8 mouse cellular contexts compared by ENCODE assay signal in genomic region chr9:72666352-72667021, GRCm38 (mm10). TPM values are rescaled to one million over a fixed set of nuclear protein-coding genes. Genes with fewer than 3 reads are reported as not detected.
DNase-seq lines count a peak whose midpoint lies in the region; ATAC-seq and TF ChIP-seq lines count a peak whose summit lies in the region.
"Not testable (repeated sequence)": the region's sequence is repeated elsewhere in the genome, so short reads cannot be mapped to it uniquely, and the experiment has no call there.

No protein-coding gene starts in this region.

- H3K4me2 ChIP-seq in embryonic facial prominence, embryonic 14.5 days (ENCODE audit: low read depth, low read length), result 0 out of 2 replicates have a peak overlapping the region, but pooled peaks have one; percentile 94
- H3K4me2 ChIP-seq in heart, embryonic 14.5 days (ENCODE audit: low read length), result peak overlapping the region; percentile 85; the same call in 1 of the 2 replicates
- H3K4me2 ChIP-seq in kidney, embryonic 15.5 days, result not testable (repeated sequence)
- 0 out of 2 replicates have a peak overlapping the region, but pooled peaks have one; percentile 72 for H3K4me2 ChIP-seq in limb, embryonic 15.5 days
- H3K4me2 ChIP-seq in lung, embryonic 15.5 days, result peak overlapping the region; percentile 84; the same call in 1 of the 2 replicates
- H3K4me2 ChIP-seq in stomach, embryonic 16.5 days (ENCODE audit: low read depth, low read length), result peak overlapping the region; percentile 24; the same call in 1 of the 2 replicates

- 73% methylated on average over 6 of the region's 8 CpGs for WGBS in embryonic facial prominence, embryonic 14.5 days
- WGBS in heart, embryonic 14.5 days, result 61% methylated on average over 6 of the region's 8 CpGs
- 78% methylated on average over 7 of the region's 8 CpGs for WGBS in kidney, embryonic 15.5 days
- WGBS in limb, embryonic 15.5 days, result 67% methylated on average over 8 of the region's 8 CpGs
- 64% methylated on average over 7 of the region's 8 CpGs for WGBS in lung, embryonic 15.5 days
- WGBS in stomach, embryonic 16.5 days, result 75% methylated on average over 6 of the region's 8 CpGs

- not testable (repeated sequence) for H3K9me3 ChIP-seq in ES-E14 (ENCODE audit: control insufficient read depth, insufficient read depth, low read depth, low read length); embryonic facial prominence, embryonic 14.5 days (ENCODE audit: control insufficient read depth, low read length); heart, embryonic 14.5 days (ENCODE audit: control insufficient read depth, low read length); kidney, embryonic 15.5 days (replicated peaks); limb, embryonic 15.5 days; lung, embryonic 15.5 days; stomach, embryonic 16.5 days (replicated peaks; ENCODE audit: control insufficient read depth, low read length)

- H3K27me3 ChIP-seq in embryonic facial prominence, embryonic 14.5 days (replicated peaks; ENCODE audit: control insufficient read depth, insufficient read depth, low read length); heart, embryonic 14.5 days (ENCODE audit: control insufficient read depth, insufficient read depth, low read length); kidney, embryonic 15.5 days; limb, embryonic 15.5 days; lung, embryonic 15.5 days; stomach, embryonic 16.5 days (ENCODE audit: control insufficient read depth, insufficient read depth, low read length): not testable (repeated sequence)

- H3K9ac ChIP-seq in ES-E14 (ENCODE audit: insufficient read depth, low read depth, low read length, poor library complexity, severe bottlenecking); embryonic facial prominence, embryonic 14.5 days (ENCODE audit: low read depth, low read length); kidney, embryonic 15.5 days; limb, embryonic 15.5 days; lung, embryonic 15.5 days; stomach, embryonic 16.5 days (ENCODE audit: low read length): not testable (repeated sequence)
- H3K9ac ChIP-seq in heart, embryonic 14.5 days (ENCODE audit: low read length), result peak overlapping the region; percentile 27; the same call in 1 of the 2 replicates

- peak overlapping the region in 1 of 2 experiments; percentile 36; a peak in 1 of 4 replicates for H3K4me3 ChIP-seq in ES-E14 (ENCODE audit: insufficient read depth in 1 of 2, low read depth in 1 of 2, low read length in 2 of 2, poor library complexity in 1 of 2, severe bottlenecking in 1 of 2)
- 0 out of 2 replicates have a peak overlapping the region, but pooled peaks have one; percentile 1 for H3K4me3 ChIP-seq in embryonic facial prominence, embryonic 14.5 days (ENCODE audit: low read depth, low read length)
- peak overlapping the region; percentile 95; the same call in 1 of the 2 replicates for H3K4me3 ChIP-seq in gastrocnemius, adult 2 months
- not testable (repeated sequence) for H3K4me3 ChIP-seq in heart, embryonic 14.5 days (ENCODE audit: control insufficient read depth in 1 of 2, insufficient read depth in 1 of 2, low read depth in 1 of 2, low read length in 2 of 2); kidney, embryonic 15.5 days (replicated peaks); limb, embryonic 15.5 days; lung, embryonic 15.5 days; stomach, embryonic 16.5 days (replicated peaks; ENCODE audit: low read length)

- not testable (repeated sequence) for ATAC-seq in embryonic facial prominence, embryonic 14.5 days (ENCODE audit: low read depth); heart, embryonic 14.5 days (ENCODE audit: insufficient number of reproducible peaks, insufficient read depth, low FRiP score, low read depth); kidney, embryonic 15.5 days (replicated peaks; ENCODE audit: low FRiP score); limb, embryonic 15.5 days (ENCODE audit: insufficient number of reproducible peaks, low FRiP score, low TSS enrichment, low read depth); lung, embryonic 15.5 days (ENCODE audit: borderline replicate concordance, extremely low read depth, low FRiP score, low TSS enrichment); stomach, embryonic 16.5 days (ENCODE audit: insufficient read depth, low FRiP score)

- intact Hi-C loops in gastrocnemius, adult 2 months (cut with DNase I), result loop anchor here (10.0 kb wide), 1 partner anchor 212 kb away; no protein-coding TSS in a partner anchor

- H3K4me1 ChIP-seq in ES-E14 (ENCODE audit: control insufficient read depth in 2 of 2, insufficient read depth in 2 of 2, low read length in 2 of 2, poor library complexity in 1 of 2), result not testable (repeated sequence)
- peaks cover 25% of the 10 kb centered on the region for H3K4me1 ChIP-seq in embryonic facial prominence, embryonic 14.5 days (ENCODE audit: control insufficient read depth, insufficient read depth, low read length)
- peaks cover 3 to 47% of the 10 kb centered on the region in 2 experiments for H3K4me1 ChIP-seq in heart, embryonic 14.5 days (ENCODE audit: control insufficient read depth in 2 of 2, insufficient read depth in 2 of 2, low read length in 2 of 2)
- H3K4me1 ChIP-seq in kidney, embryonic 15.5 days, result peaks cover 46% of the 10 kb centered on the region
- peaks cover 50% of the 10 kb centered on the region for H3K4me1 ChIP-seq in limb, embryonic 15.5 days
- peaks cover 45% of the 10 kb centered on the region for H3K4me1 ChIP-seq in lung, embryonic 15.5 days
- H3K4me1 ChIP-seq in stomach, embryonic 16.5 days (ENCODE audit: control insufficient read depth, insufficient read depth, low read length), result peaks cover 28% of the 10 kb centered on the region

- not testable (repeated sequence) for TF ChIP-seq CTCF in gastrocnemius, adult 2 months (IDR thresholded peaks at IDR 0.05)

- H3K36me3 ChIP-seq in ES-E14 (ENCODE audit: control insufficient read depth, insufficient read depth, low read length, poor library complexity, severe bottlenecking), result peaks cover 36% of the 10 kb centered on the region
- H3K36me3 ChIP-seq in embryonic facial prominence, embryonic 14.5 days (ENCODE audit: control insufficient read depth, insufficient read depth, low read length), result peaks cover 64% of the 10 kb centered on the region
- peaks cover 78% of the 10 kb centered on the region for H3K36me3 ChIP-seq in heart, embryonic 14.5 days (ENCODE audit: control insufficient read depth, insufficient read depth, low read length)
- peaks cover 61% of the 10 kb centered on the region for H3K36me3 ChIP-seq in kidney, embryonic 15.5 days
- peaks cover 43% of the 10 kb centered on the region for H3K36me3 ChIP-seq in limb, embryonic 15.5 days
- H3K36me3 ChIP-seq in lung, embryonic 15.5 days, result peaks cover 51% of the 10 kb centered on the region
- H3K36me3 ChIP-seq in stomach, embryonic 16.5 days (ENCODE audit: control insufficient read depth, insufficient read depth, low read length), result not testable (repeated sequence)

- H3K27ac ChIP-seq in ES-E14 (ENCODE audit: insufficient read depth, low read depth, low read length, poor library complexity, severe bottlenecking), result peak overlapping the region; percentile 30; the same call in 1 of the 2 replicates
- H3K27ac ChIP-seq in embryonic facial prominence, embryonic 14.5 days (replicated peaks; ENCODE audit: low read depth, low read length); heart, embryonic 14.5 days (replicated peaks in 1 of 2; ENCODE audit: control insufficient read depth in 1 of 2, insufficient read depth in 1 of 2, low read depth in 2 of 2, low read length in 2 of 2); limb, embryonic 15.5 days; lung, embryonic 15.5 days; stomach, embryonic 16.5 days (ENCODE audit: low read length): not testable (repeated sequence)
- peak overlapping the region; percentile 100; the same call in 1 of the 2 replicates for H3K27ac ChIP-seq in gastrocnemius, adult 2 months
- peak overlapping the region; percentile 39; the same call in 1 of the 2 replicates for H3K27ac ChIP-seq in kidney, embryonic 15.5 days

- in situ Hi-C loops in ES-E14 (cut with MboI; ENCODE audit: low sequenced_read_pairs in 2 of 2, unreplicated experiment in 2 of 2), result not testable (repeated sequence)

- not testable (repeated sequence) for DNase-seq in ES-E14 (ENCODE audit: low read depth, low spot score); embryonic facial prominence, embryonic 14.5 days (ENCODE audit: low spot score); gastrocnemius, adult 2 months

TF ChIP-seq in ES-E14, 5 proteins besides CTCF, POLR2A, EP300 and RAD21:
- peak; percentile 77 for TF ChIP-seq ZNF384 (IDR thresholded peaks at IDR 0.05; ENCODE audit: low read depth, low read length)

RNA-seq across cellular contexts. Expression of gene Nedd4, which starts 4.3 kb away (rescaled TPM):
- 302 and 324 TPM in 2 replicates for total RNA-seq in ES-E14 (2012; rRNA removed)
- 649 and 733 TPM in 2 replicates for polyA plus RNA-seq in embryonic facial prominence, embryonic 14.5 days (2014; fragmentation: Nextera tagmentation; extraction: Ambion mirVana)
- total RNA-seq in gastrocnemius, adult 2 months (2021), result 100 to 1,000 TPM; 273 to 325 TPM
- polyA plus RNA-seq in heart, embryonic 14.5 days (2014; fragmentation: Nextera tagmentation; extraction: Ambion mirVana), result 612 and 625 TPM in 2 replicates
- polyA plus RNA-seq in kidney, embryonic 15.5 days (2015; fragmentation: Nextera tagmentation; extraction: Ambion mirVana), result 647 and 670 TPM in 2 replicates
- polyA plus RNA-seq in limb, embryonic 15.5 days (2015; fragmentation: Nextera tagmentation; extraction: Ambion mirVana), result 569 and 579 TPM in 2 replicates
- 660 and 677 TPM in 2 replicates for polyA plus RNA-seq in lung, embryonic 15.5 days (2015; fragmentation: Nextera tagmentation; extraction: Ambion mirVana)
- polyA plus RNA-seq in stomach, embryonic 16.5 days (2015; fragmentation: Nextera tagmentation; extraction: Ambion mirVana), result 548 TPM in 2 replicates
